Mouse (Mus musculus) MEL (cell line): ENCODE measurements at regions not wholly inside any gene's neighbourhood (a gene's known extent, or its start where the extent isn't known, plus 50 kb on each side); places are given as distances from the start of the nearest gene placed in this dataset.

Experiments
- DNase-seq: peaks from one replicate; pipeline ENCODE4 v3.0.0; 2011; ENCODE audit warnings: low read depth, low spot score
- H3K27ac ChIP-seq: 2 replicates; pipeline ENCODE4 v1.5.1; 2012; ENCODE audit warnings: low read depth, mild to moderate bottlenecking, control low read depth, low read length, moderate library complexity; ENCODE audit not compliant: control insufficient read depth
- H3K27me3 ChIP-seq, 2 experiments: fragments of 150-350 bp in 1 of 2; sonication (generic) in 1 of 2; 2 replicates each; pipeline ENCODE4 v1.6.1; 2012; ENCODE audit warnings: low read length in 2 of 2, mild to moderate bottlenecking in 2 of 2, improper control_type of control experiment in 1 of 2, moderate library complexity in 1 of 2; ENCODE audit not compliant: insufficient read depth in 2 of 2, control insufficient read depth in 1 of 2
- H3K36me3 ChIP-seq, 2 experiments: 2 replicates each; pipeline ENCODE4 v1.6.1; 2012 to 2014; ENCODE audit warnings: low read length in 2 of 2, improper control_type of control experiment in 1 of 2, inconsistent platforms in 1 of 2, mild to moderate bottlenecking in 1 of 2; ENCODE audit not compliant: insufficient read depth in 2 of 2, control insufficient read depth in 1 of 2
- H3K4me1 ChIP-seq, 2 experiments: fragments of 150-350 bp in 1 of 2; sonication (generic) in 1 of 2; 2 replicates each; pipeline ENCODE4 v1.6.1; 2012; ENCODE audit warnings: low read length in 2 of 2, improper control_type of control experiment in 1 of 2, mild to moderate bottlenecking in 1 of 2; ENCODE audit not compliant: insufficient read depth in 2 of 2, control insufficient read depth in 1 of 2
- H3K4me3 ChIP-seq, 2 experiments: fragments of 150-350 bp in 1 of 2; sonication (generic) in 1 of 2; 2 replicates each; pipeline ENCODE4 v1.5.1; 2012; ENCODE audit warnings: low read depth in 2 of 2, low read length in 2 of 2, mild to moderate bottlenecking in 2 of 2, moderate library complexity in 2 of 2, control low read depth in 1 of 2, improper control_type of control experiment in 1 of 2; ENCODE audit not compliant: control insufficient read depth in 1 of 2, insufficient read depth in 1 of 2
- H3K79me2 ChIP-seq: 2 replicates; pipeline ENCODE4 v1.6.1; 2012; ENCODE audit warnings: mild to moderate bottlenecking, low read length, moderate library complexity; ENCODE audit not compliant: control insufficient read depth, poor library complexity, insufficient read depth
- H3K9ac ChIP-seq: 2 replicates; pipeline ENCODE4 v1.6.1; 2012; ENCODE audit warnings: low read depth, mild to moderate bottlenecking, control low read depth, low read length, moderate library complexity; ENCODE audit not compliant: control insufficient read depth, poor library complexity, severe bottlenecking
- H3K9me3 ChIP-seq: fragments of 150-350 bp; sonication (generic); replicated peaks from 2 replicates; pipeline ENCODE4 v1.6.1; 2012; ENCODE audit warnings: mild to moderate bottlenecking, low read length, improper control_type of control experiment, moderate library complexity; ENCODE audit not compliant: insufficient read depth
- BHLHE40 ChIP-seq: IDR thresholded peaks from 2 replicates; pipeline ENCODE4 v1.6.1; 2012; ENCODE audit warnings: low read depth, mild to moderate bottlenecking, inconsistent platforms, low read length, improper control_type of control experiment, borderline replicate concordance
- CHD1 ChIP-seq: IDR thresholded peaks from 2 replicates; pipeline ENCODE4 v1.6.1; 2012; ENCODE audit warnings: low read depth, mild to moderate bottlenecking, inconsistent platforms, low read length, improper control_type of control experiment
- CHD2 ChIP-seq: IDR thresholded peaks from 2 replicates; pipeline ENCODE4 v1.6.1; 2011; ENCODE audit warnings: low read length, improper control_type of control experiment
- CTCF ChIP-seq, 3 experiments: IDR thresholded peaks in 2 of 3; conservative IDR thresholded peaks in 1 of 3; 2 replicates each; pipeline ENCODE4 v1.5.1; 2011 to 2012; ENCODE audit warnings: low read length in 3 of 3, low read depth in 2 of 3, mild to moderate bottlenecking in 2 of 3, improper control_type of control experiment in 1 of 3, inconsistent platforms in 1 of 3, mixed read lengths in 1 of 3, moderate library complexity in 1 of 3; ENCODE audit not compliant: control insufficient read depth in 1 of 3, insufficient read depth in 1 of 3, poor library complexity in 1 of 3, severe bottlenecking in 1 of 3
- ETS1 ChIP-seq: IDR thresholded peaks from 2 replicates; pipeline ENCODE4 v1.6.1; 2012; ENCODE audit warnings: low read depth, mild to moderate bottlenecking, inconsistent platforms, low read length, improper control_type of control experiment, moderate library complexity
- GABPA ChIP-seq: IDR thresholded peaks from 2 replicates; pipeline ENCODE4 v1.6.1; 2012; ENCODE audit warnings: low read depth, mild to moderate bottlenecking, inconsistent platforms, low read length, improper control_type of control experiment, moderate library complexity
- GATA1 ChIP-seq: IDR thresholded peaks from 2 replicates; pipeline ENCODE4 v1.6.1; 2011; ENCODE audit warnings: low read depth, low read length, improper control_type of control experiment
- HCFC1 ChIP-seq: IDR thresholded peaks from 2 replicates; pipeline ENCODE4 v1.6.1; 2012; ENCODE audit warnings: low read depth, mild to moderate bottlenecking, inconsistent platforms, low read length, improper control_type of control experiment, moderate library complexity
- KAT2A ChIP-seq: conservative IDR thresholded peaks from 2 replicates; pipeline ENCODE4 v1.6.1; 2012; ENCODE audit warnings: low read depth, low read length, improper control_type of control experiment, inconsistent platforms
- MAFK ChIP-seq: IDR thresholded peaks from 2 replicates; pipeline ENCODE4 v1.6.1; 2011; ENCODE audit warnings: low read depth, mild to moderate bottlenecking, low read length, improper control_type of control experiment, borderline replicate concordance
- MAX ChIP-seq: IDR thresholded peaks from 2 replicates; pipeline ENCODE4 v1.6.1; 2011; ENCODE audit warnings: low read length, improper control_type of control experiment
- MAZ ChIP-seq: IDR thresholded peaks from 2 replicates; pipeline ENCODE4 v1.6.1; 2012; ENCODE audit warnings: low read depth, mild to moderate bottlenecking, inconsistent platforms, low read length, improper control_type of control experiment
- MEF2A ChIP-seq: IDR thresholded peaks from 2 replicates; pipeline ENCODE4 v1.6.1; 2014; ENCODE audit warnings: low read depth, mild to moderate bottlenecking, inconsistent platforms, low read length, improper control_type of control experiment; ENCODE audit not compliant: poor library complexity, insufficient replicate concordance, severe bottlenecking; ENCODE audit errors: extremely low read depth
- MXI1 ChIP-seq: IDR thresholded peaks from 2 replicates; pipeline ENCODE4 v1.6.1; 2011; ENCODE audit warnings: mild to moderate bottlenecking, low read depth, low read length, improper control_type of control experiment
- MYC ChIP-seq: IDR thresholded peaks from 2 replicates; pipeline ENCODE4 v1.6.1; 2011; ENCODE audit warnings: low read depth, mild to moderate bottlenecking, low read length, improper control_type of control experiment, moderate library complexity
- NELFE ChIP-seq: IDR thresholded peaks from 2 replicates; pipeline ENCODE4 v1.6.1; 2011; ENCODE audit warnings: low read depth, low read length, improper control_type of control experiment
- NRF1 ChIP-seq: IDR thresholded peaks from 2 replicates; pipeline ENCODE4 v1.6.1; 2014; ENCODE audit warnings: low read depth, mild to moderate bottlenecking, inconsistent platforms, low read length, improper control_type of control experiment, moderate library complexity; ENCODE audit not compliant: poor library complexity, insufficient read depth, severe bottlenecking
- POLR2AphosphoS5 ChIP-seq: IDR thresholded peaks from 2 replicates; pipeline ENCODE4 v1.6.1; 2012; ENCODE audit warnings: low read depth, borderline replicate concordance, mild to moderate bottlenecking, inconsistent platforms, low read length, moderate library complexity, mixed read lengths
- SIN3A ChIP-seq: IDR thresholded peaks from 2 replicates; pipeline ENCODE4 v1.6.1; 2012; ENCODE audit warnings: low read length, improper control_type of control experiment, inconsistent platforms
- SMC3 ChIP-seq: IDR thresholded peaks from 2 replicates; pipeline ENCODE4 v1.6.1; 2011; ENCODE audit warnings: low read depth, low read length, improper control_type of control experiment
- TBP ChIP-seq: IDR thresholded peaks from 2 replicates; pipeline ENCODE4 v1.8.0; 2011; ENCODE audit warnings: low read depth, low read length, improper control_type of control experiment
- TCF12 ChIP-seq: IDR thresholded peaks from 2 replicates; pipeline ENCODE4 v1.6.1; 2014; ENCODE audit warnings: low read depth, mild to moderate bottlenecking, inconsistent platforms, low read length, improper control_type of control experiment, moderate library complexity
- USF1 ChIP-seq: IDR thresholded peaks from 2 replicates; pipeline ENCODE4 v1.6.1; 2014; ENCODE audit warnings: low read depth, mild to moderate bottlenecking, inconsistent platforms, low read length, improper control_type of control experiment, moderate library complexity
- ZMIZ1 ChIP-seq: IDR thresholded peaks from 2 replicates; pipeline ENCODE4 v1.6.1; 2012; ENCODE audit warnings: low read depth, mild to moderate bottlenecking, inconsistent platforms, low read length, improper control_type of control experiment, moderate library complexity
- ZNF384 ChIP-seq: IDR thresholded peaks from 2 replicates; pipeline ENCODE4 v1.6.1; 2012; ENCODE audit warnings: low read depth, mild to moderate bottlenecking, inconsistent platforms, low read length, improper control_type of control experiment

DNA sequence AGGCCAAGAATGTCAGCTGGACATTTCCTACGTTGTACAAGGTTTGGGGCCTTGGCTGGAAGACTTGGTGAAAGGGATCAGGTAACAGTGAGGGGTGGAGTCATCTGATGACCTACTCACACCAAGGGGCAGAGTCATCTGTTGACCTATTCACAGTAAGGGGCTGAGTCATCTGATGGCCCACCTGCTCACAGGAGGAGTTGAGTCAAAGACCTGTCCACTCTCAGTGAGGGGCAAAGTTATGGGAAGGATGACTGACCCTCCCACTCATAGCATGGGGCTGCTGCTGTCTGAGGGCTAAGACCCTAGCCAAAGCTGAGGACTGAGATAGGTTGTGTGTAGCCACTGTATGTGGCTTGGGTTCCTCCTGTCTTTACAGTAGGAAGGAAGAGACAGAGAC is 107.2 kb upstream of the Camk1g start:
- H3K9ac ChIP-seq = no peak overlapping the region
- H3K4me3 ChIP-seq = no peak overlapping the region
- no peaks in the 10 kb centered on the region for H3K36me3 ChIP-seq
- no peak overlapping the region for H3K27ac ChIP-seq
- H3K9me3 ChIP-seq = no peaks in the 10 kb centered on the region
- TF ChIP-seq NELFE (no peak), ETS1 (no peak), BHLHE40 (no peak), MAFK (no peak), CHD1 (no peak), MEF2A (no peak), MAX (no peak), KAT2A (no peak), POLR2AphosphoS5 (no peak), CHD2 (no peak), GABPA (no peak), HCFC1 (no peak), SIN3A (no peak), SMC3 (no peak)
- TF ChIP-seq, all 39 proteins: peak for 0
- no peaks in the 10 kb centered on the region for H3K79me2 ChIP-seq
- no peak for DNase-seq
- no peaks in the 10 kb centered on the region for H3K27me3 ChIP-seq
- H3K4me1 ChIP-seq = no peaks in the 10 kb centered on the region

DNA sequence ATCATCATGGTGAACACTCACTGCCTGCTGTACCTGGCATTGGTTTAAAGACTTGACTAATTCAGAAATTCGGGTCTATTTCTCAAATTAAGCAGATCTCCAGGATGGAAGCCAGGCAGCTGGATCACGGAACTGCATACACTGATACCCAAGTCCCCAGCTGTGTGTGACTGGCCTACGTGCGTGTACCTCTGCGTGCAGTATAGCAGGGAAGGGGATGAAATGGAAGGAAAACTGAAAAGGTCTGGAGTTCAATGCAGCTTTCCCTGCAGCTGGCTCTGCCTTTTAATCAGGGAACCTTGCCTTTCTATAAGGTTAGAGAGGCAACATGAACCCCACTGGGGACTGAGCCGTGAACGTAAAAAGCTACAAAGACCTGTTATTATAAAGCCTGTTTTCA is 106.7 kb upstream of the Camk1g start:
- no peak for DNase-seq
- H3K9me3 ChIP-seq = no peaks in the 10 kb centered on the region
- no peaks in the 10 kb centered on the region for H3K4me1 ChIP-seq
- no peaks in the 10 kb centered on the region for H3K27me3 ChIP-seq
- H3K27ac ChIP-seq = no peak overlapping the region
- H3K79me2 ChIP-seq = no peaks in the 10 kb centered on the region
- H3K4me3 ChIP-seq = no peak overlapping the region
- TF ChIP-seq ZNF384 (no peak), NRF1 (no peak), GATA1 (no peak), MXI1 (no peak), MYC (no peak), CHD2 (no peak), MAZ (no peak), SIN3A (no peak), TBP (no peak), POLR2AphosphoS5 (no peak), MAFK (no peak), TCF12 (no peak), USF1 (no peak), ZMIZ1 (no peak), CTCF (IDR thresholded peaks at IDR 0.05 in 2 of 3, conservative IDR thresholded peaks at IDR 0.05 in 1 of 3; ENCODE audit: control insufficient read depth in 1 of 3, insufficient read depth in 1 of 3, low read depth in 2 of 3, low read length in 3 of 3, poor library complexity in 1 of 3, severe bottlenecking in 1 of 3) (no peak)
- no peaks in the 10 kb centered on the region for H3K36me3 ChIP-seq
- H3K9ac ChIP-seq = no peak overlapping the region
